Comparison of ENCODE assay signal across 21 mouse cellular contexts in the genomic region with DNA sequence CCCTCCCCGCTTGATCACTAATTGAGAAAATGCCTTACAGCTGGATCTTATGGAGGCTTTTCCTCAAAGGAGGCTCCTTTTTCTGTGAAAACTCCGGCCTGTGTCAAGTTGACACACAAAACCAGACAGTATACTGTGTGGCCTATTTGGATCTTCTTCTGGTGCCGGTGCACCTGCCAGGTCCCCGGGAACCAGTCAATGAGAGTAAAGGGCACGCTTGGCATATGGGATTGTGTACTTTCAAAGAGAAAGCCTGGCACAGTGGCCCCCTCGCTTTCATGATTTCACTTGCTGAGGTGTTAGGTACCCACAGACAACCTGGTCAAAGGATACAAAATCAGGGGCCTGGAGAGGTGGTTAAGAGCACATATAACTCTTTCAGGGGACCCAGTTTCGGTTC.
"Had no signal": no experiment of that assay in that cellular context is flagged by ENCODE, and none has a peak within 500 bp of the region (broad histone marks: within the 10 kb centered on the region; RNA-seq: fewer than 3 reads in every experiment).

No protein-coding gene starts in this region.

- H3K9me3 ChIP-seq: limb, embryonic 13.5 days; liver, embryonic 12.5 days; liver, embryonic 15.5 days; lung, embryonic 15.5 days; midbrain, embryonic 10.5 days; midbrain, embryonic 13.5 days; neural tube, embryonic 13.5 days had no signal

- H3K36me3 ChIP-seq: limb, embryonic 13.5 days; liver, embryonic 12.5 days; liver, embryonic 15.5 days; lung, embryonic 15.5 days; midbrain, embryonic 10.5 days; midbrain, embryonic 13.5 days; neural tube, embryonic 13.5 days; stomach, embryonic 15.5 days had no signal

- H3K4me1 ChIP-seq: liver, embryonic 12.5 days; liver, embryonic 15.5 days; stomach, embryonic 15.5 days had no signal

- H3K27ac ChIP-seq: kidney, postnatal 0 days; limb, embryonic 13.5 days; liver, embryonic 12.5 days; liver, embryonic 15.5 days; lung, embryonic 15.5 days; midbrain, embryonic 10.5 days; neural tube, embryonic 13.5 days; stomach, embryonic 15.5 days had no signal

- H3K4me3 ChIP-seq: limb, embryonic 13.5 days; liver, embryonic 12.5 days; liver, embryonic 15.5 days; lung, embryonic 15.5 days; midbrain, embryonic 10.5 days; midbrain, embryonic 13.5 days; myocyte; neural tube, embryonic 13.5 days; stomach, embryonic 15.5 days had no signal

- H3K27me3 ChIP-seq: stomach, embryonic 15.5 days had no signal

- H3K4me2 ChIP-seq: limb, embryonic 13.5 days; liver, embryonic 12.5 days; liver, embryonic 15.5 days; lung, embryonic 15.5 days; midbrain, embryonic 13.5 days; neural tube, embryonic 13.5 days; stomach, embryonic 15.5 days had no signal

- DNase-seq: kidney, postnatal 25 days; left cerebral cortex, postnatal 4 days; liver; lung, adult 18-20 months; lung, postnatal 10 days; lung, postnatal 36 days; retina, postnatal 1 day; right cerebral cortex, postnatal 25 days; spleen, adult 18-20 months; thymus, postnatal 25 days had no signal

- H3K9ac ChIP-seq: limb, embryonic 13.5 days; liver, embryonic 12.5 days; liver, embryonic 15.5 days; lung, embryonic 15.5 days; midbrain, embryonic 13.5 days; neural tube, embryonic 13.5 days; stomach, embryonic 15.5 days had no signal

- ATAC-seq: liver, embryonic 12.5 days; midbrain, embryonic 13.5 days; midbrain, embryonic 16.5 days had no signal
